Mouse (Mus musculus): ENCODE data around the gene Upp2. TPM values are rescaled to one million over a fixed set of nuclear protein-coding genes. Genes with fewer than 3 reads are reported as not detected.

Gene Upp2
- polyA plus RNA-seq, 1 experiment from 2014 or later = 11.4 TPM

DNA sequence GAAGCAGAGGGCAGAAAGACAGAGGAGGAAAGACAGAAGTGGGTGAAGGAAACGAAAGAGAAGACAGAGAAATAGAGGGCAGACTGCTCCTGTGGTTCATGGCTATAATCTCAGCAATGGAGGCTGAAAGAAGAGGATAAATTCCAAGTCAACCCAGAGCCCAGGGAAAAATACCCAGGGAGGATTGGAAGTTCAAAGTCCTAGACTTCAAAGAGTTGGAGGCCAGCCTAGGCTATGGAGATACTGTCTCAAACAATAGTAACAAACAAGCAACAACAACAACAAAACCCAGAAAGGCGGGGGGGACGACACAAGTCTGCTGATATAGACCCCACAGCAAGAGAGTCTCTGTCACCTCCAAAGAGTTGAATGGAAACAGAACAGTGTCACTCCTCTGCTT, 14.8 kb upstream of the Upp2 start:
- Histone ChIP-seq H3K4me1 (peaks cover 60% of the 10 kb centered on the region), H3K27ac (no peak overlapping the region)
- 46% methylated on average over 3 of the region's 3 CpGs for WGBS

GRCm38 (mm10) chr2:58557045-58557845, 9.9 kb upstream of the Upp2 start:
- Histone ChIP-seq H3K27ac (no peak overlapping the region), H3K4me2 (no peak overlapping the region), H3K4me3 (no peak overlapping the region), H3K36me3 (no peaks in the 10 kb centered on the region; the same call in 1 of the 2 replicates), H3K9me3 (no peaks in the 10 kb centered on the region), H3K27me3 (no peaks in the 10 kb centered on the region), H3K4me1 (peaks cover 44% of the 10 kb centered on the region), H3K9ac (no peak overlapping the region)
- no peak for ATAC-seq (ENCODE audit: insufficient number of reproducible peaks, insufficient read depth, low FRiP score, low TSS enrichment, low read depth)
- 60% methylated on average over 9 of the region's 9 CpGs for WGBS

More for the DNA sequence above, 14.8 kb upstream of the Upp2 start:
- Histone ChIP-seq H3K9me3 (no peaks in the 10 kb centered on the region), H3K4me2 (no peak overlapping the region), H3K4me3 (no peak overlapping the region), H3K36me3 (no peaks in the 10 kb centered on the region), H3K27me3 (no peaks in the 10 kb centered on the region), H3K9ac (no peak overlapping the region)
- ATAC-seq (ENCODE audit: insufficient number of reproducible peaks, insufficient read depth, low FRiP score, low TSS enrichment, low read depth) = no peak

- ATAC-seq (ENCODE audit: insufficient number of reproducible peaks, insufficient read depth, low FRiP score, low TSS enrichment, low read depth) = no peak
- no peaks in the 10 kb centered on the region; the same call in 1 of the 2 replicates for H3K36me3 ChIP-seq
- H3K27ac ChIP-seq = no peak overlapping the region
- H3K9ac ChIP-seq = no peak overlapping the region
- no peak overlapping the region for H3K4me2 ChIP-seq
- H3K27me3 ChIP-seq = no peaks in the 10 kb centered on the region
- H3K4me1 ChIP-seq = peaks cover 44% of the 10 kb centered on the region
- H3K9me3 ChIP-seq = no peaks in the 10 kb centered on the region
- no peak overlapping the region for H3K4me3 ChIP-seq
- WGBS = 66% methylated on average over 4 of the region's 4 CpGs
These were observed 5.0 kb upstream of the Upp2 start for GRCm38 (mm10) chr2:58562137-58562536.

GRCm38 (mm10) chr2:58565267-58565666, 1.8 kb upstream of the Upp2 start:
- Histone ChIP-seq H3K36me3 (no peaks in the 10 kb centered on the region; the same call in 1 of the 2 replicates), H3K9me3 (no peaks in the 10 kb centered on the region), H3K27ac (peak overlapping the region; percentile 99; the same call in 1 of the 2 replicates), H3K4me2 (peak overlapping the region; percentile 77), H3K27me3 (no peaks in the 10 kb centered on the region), H3K4me1 (peaks cover 49% of the 10 kb centered on the region), H3K4me3 (peak overlapping the region; percentile 89), H3K9ac (peak overlapping the region; percentile 90)
- no peak for ATAC-seq (ENCODE audit: insufficient number of reproducible peaks, insufficient read depth, low FRiP score, low TSS enrichment, low read depth)
- WGBS = 58% methylated on average over 6 of the region's 6 CpGs

DNA sequence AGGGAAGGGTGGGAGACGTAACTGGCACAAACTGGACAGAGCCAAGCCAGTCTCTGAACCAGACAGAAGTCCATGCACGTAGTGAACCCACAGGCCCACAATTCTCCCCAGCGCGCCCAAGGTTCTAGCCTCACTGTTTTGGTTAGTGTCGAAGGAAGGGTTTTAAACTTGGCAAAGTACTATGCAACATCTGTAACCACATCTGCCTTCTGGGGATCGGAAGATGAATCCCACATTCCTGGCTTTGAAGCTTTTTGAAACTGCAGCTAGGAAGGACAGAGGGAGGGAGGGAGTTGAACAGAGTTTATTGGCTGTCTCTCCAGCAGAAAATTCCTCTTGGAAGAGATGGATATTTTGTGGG, 1.1 kb upstream of the Upp2 start:
- ATAC-seq (ENCODE audit: insufficient number of reproducible peaks, insufficient read depth, low FRiP score, low TSS enrichment, low read depth) = no peak
- Histone ChIP-seq H3K27me3 (no peaks in the 10 kb centered on the region), H3K9me3 (no peaks in the 10 kb centered on the region), H3K4me2 (peak overlapping the region; percentile 77), H3K36me3 (no peaks in the 10 kb centered on the region; the same call in 1 of the 2 replicates), H3K4me1 (peaks cover 49% of the 10 kb centered on the region), H3K9ac (peak overlapping the region; percentile 90), H3K27ac (peak overlapping the region; percentile 99), H3K4me3 (peak overlapping the region; percentile 89)
- WGBS = 3% methylated on average over 6 of the region's 6 CpGs

DNA sequence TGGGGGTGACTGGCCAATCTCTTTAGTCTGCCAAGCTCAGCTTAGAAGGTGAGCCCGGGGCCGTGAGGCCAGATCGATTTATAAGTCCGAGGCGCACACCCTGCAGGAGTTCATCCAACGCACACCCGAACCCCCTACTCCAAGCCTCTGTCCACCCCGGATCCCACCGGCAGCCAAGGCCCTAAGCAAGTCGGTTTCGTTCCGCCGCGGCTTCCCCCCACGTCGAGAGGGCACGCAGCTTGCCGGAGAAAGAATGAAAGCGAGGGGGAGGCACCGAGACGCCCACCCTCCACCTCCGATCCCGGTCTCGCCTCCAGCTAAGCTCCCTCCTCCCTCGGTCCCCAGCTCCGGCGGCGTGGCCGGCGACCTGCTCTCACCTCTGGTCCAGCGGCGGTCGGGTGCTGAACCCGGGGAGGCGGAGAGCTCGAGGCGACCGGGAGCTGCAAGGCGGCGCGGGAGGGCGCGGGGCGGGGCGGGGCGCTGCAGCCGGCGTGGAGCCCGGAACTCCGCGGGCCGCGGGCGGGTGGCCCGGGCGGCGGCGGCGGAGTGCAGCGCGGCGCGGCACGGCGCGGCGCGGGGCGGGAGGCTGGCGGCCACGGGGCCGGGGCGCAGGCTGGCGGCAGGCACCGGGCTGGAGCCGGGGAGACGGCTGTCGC, 560 bp upstream of the Upp2 start:
- Histone ChIP-seq H3K36me3 (no peaks in the 10 kb centered on the region), H3K27ac (peak overlapping the region; percentile 99), H3K9ac (peak overlapping the region; percentile 90), H3K4me2 (peak overlapping the region; percentile 77), H3K4me1 (peaks cover 49% of the 10 kb centered on the region), H3K4me3 (peak overlapping the region; percentile 89), H3K27me3 (no peaks in the 10 kb centered on the region), H3K9me3 (no peaks in the 10 kb centered on the region)
- peak; percentile 32 for ATAC-seq (ENCODE audit: insufficient number of reproducible peaks, insufficient read depth, low FRiP score, low TSS enrichment, low read depth)
- under 1% methylated on average over 59 of the region's 78 CpGs for WGBS

- 7% methylated on average over 12 of the region's 12 CpGs for WGBS
These were observed 995 bp downstream of the Upp2 start for GRCm38 (mm10) chr2:58567866-58568719.

GRCm38 (mm10) chr2:58568841-58569645, 1.9 kb downstream of the Upp2 start:
- 67% methylated on average over 4 of the region's 4 CpGs for WGBS
- peaks cover 32% of the 10 kb centered on the region for H3K4me1 ChIP-seq
- H3K4me3 ChIP-seq = peak overlapping the region; percentile 89
- ATAC-seq (ENCODE audit: insufficient number of reproducible peaks, insufficient read depth, low FRiP score, low TSS enrichment, low read depth) = no peak
- no peaks in the 10 kb centered on the region for H3K36me3 ChIP-seq
- H3K27ac ChIP-seq = 0 out of 2 replicates have a peak overlapping the region, but pooled peaks have one; percentile 99
- H3K27me3 ChIP-seq = no peaks in the 10 kb centered on the region
- H3K9me3 ChIP-seq = no peaks in the 10 kb centered on the region
- peak overlapping the region; percentile 77 for H3K4me2 ChIP-seq
- peak overlapping the region; percentile 90 for H3K9ac ChIP-seq

More at GRCm38 (mm10) chr2:58567866-58568719, 995 bp downstream of the Upp2 start:
- Histone ChIP-seq H3K4me1 (peaks cover 37% of the 10 kb centered on the region), H3K9ac (peak overlapping the region; percentile 90), H3K4me2 (peak overlapping the region; percentile 77), H3K9me3 (no peaks in the 10 kb centered on the region), H3K36me3 (no peaks in the 10 kb centered on the region), H3K27ac (peak overlapping the region; percentile 99), H3K27me3 (no peaks in the 10 kb centered on the region), H3K4me3 (peak overlapping the region; percentile 89)
- no peak for ATAC-seq (ENCODE audit: insufficient number of reproducible peaks, insufficient read depth, low FRiP score, low TSS enrichment, low read depth)

GRCm38 (mm10) chr2:58574167-58574566, 7.1 kb downstream of the Upp2 start:
- no peaks in the 10 kb centered on the region for H3K9me3 ChIP-seq
- no peak for ATAC-seq (ENCODE audit: insufficient number of reproducible peaks, insufficient read depth, low FRiP score, low TSS enrichment, low read depth)
- no peak overlapping the region for H3K9ac ChIP-seq
- no peak overlapping the region for H3K4me2 ChIP-seq
- H3K36me3 ChIP-seq = no peaks in the 10 kb centered on the region
- no peak overlapping the region for H3K27ac ChIP-seq
- no peak overlapping the region for H3K4me3 ChIP-seq
- peaks cover 7% of the 10 kb centered on the region for H3K4me1 ChIP-seq
- WGBS = 84% methylated on average over 2 of the region's 2 CpGs
- no peaks in the 10 kb centered on the region for H3K27me3 ChIP-seq

DNA sequence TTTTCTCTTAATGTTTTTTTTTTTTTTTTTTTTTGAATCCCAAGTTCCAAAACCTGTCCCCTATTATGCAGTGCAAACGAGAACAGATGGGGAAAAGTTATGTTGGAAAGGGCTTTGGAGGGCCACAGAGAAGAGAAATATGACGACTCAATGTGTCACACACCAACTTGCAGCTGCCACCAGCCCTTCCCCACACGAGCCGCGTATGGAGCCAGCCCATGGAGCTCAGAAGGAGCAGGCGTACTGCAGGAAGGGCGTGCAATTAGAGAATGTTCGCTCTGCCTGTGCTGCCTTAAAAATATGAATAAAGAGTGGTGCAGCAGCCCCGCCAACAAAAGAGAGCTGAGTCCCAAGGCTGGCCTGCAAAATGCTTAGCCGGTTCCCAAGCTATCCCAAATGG, 19.2 kb downstream of the Upp2 start:
- WGBS = 32% methylated on average over 10 of the region's 10 CpGs
- Histone ChIP-seq H3K9ac (no peak overlapping the region), H3K4me1 (peaks cover 48% of the 10 kb centered on the region), H3K9me3 (no peaks in the 10 kb centered on the region), H3K27me3 (no peaks in the 10 kb centered on the region), H3K4me3 (no peak overlapping the region), H3K36me3 (no peaks in the 10 kb centered on the region), H3K27ac (peak overlapping the region; percentile 75), H3K4me2 (0 out of 2 replicates have a peak overlapping the region, but pooled peaks have one; percentile 32)
- peak; percentile 39; the same call in 1 of the 2 replicates for ATAC-seq (ENCODE audit: insufficient number of reproducible peaks, insufficient read depth, low FRiP score, low TSS enrichment, low read depth)

Data from embryonic facial prominence, embryonic 13.5 days (tissue).